Mouse (Mus musculus): ENCODE measurements around the gene Mier2.

DNA sequence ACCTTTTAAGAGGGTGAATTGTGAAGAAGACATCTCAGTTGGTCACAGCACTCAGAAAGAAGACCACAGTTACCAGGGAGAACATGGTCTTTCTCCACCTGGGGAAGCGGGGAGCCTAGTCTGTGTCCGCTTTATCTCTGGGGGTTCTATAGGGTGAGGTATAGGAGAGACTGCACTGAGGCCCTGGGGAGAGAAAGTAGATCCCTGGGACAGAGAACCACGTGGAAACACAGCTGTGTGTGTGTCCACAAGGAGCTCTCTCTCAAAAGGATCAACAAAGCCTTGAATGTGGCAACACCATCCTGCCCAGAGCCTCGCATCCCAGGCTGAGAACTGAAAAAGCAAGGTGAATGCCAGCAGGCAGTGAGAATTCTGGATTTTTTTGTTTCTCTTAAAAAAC is 22.4 kb upstream of the Mier2 start:
- TF ChIP-seq CTCF (IDR thresholded peaks at IDR 0.05; ENCODE audit: extremely low read depth, insufficient read depth, insufficient read length, insufficient replicate concordance) (no peak), POLR2A (IDR thresholded peaks at IDR 0.05; ENCODE audit: low read depth, low read length) (no peak)
